Mouse (Mus musculus) ovary, postnatal 14 days (tissue): ENCODE data around the gene Nostrin.

Experiments used
- DNase-seq: peaks from one replicate; pipeline ENCODE4 v3.0.0; 2022; ENCODE audit warnings: low spot score

The Nostrin gene

GRCm38 (mm10) chr2:69205185-69205584, 69.6 kb downstream of the Nostrin start:
- DNase-seq, result no peak

DNA sequence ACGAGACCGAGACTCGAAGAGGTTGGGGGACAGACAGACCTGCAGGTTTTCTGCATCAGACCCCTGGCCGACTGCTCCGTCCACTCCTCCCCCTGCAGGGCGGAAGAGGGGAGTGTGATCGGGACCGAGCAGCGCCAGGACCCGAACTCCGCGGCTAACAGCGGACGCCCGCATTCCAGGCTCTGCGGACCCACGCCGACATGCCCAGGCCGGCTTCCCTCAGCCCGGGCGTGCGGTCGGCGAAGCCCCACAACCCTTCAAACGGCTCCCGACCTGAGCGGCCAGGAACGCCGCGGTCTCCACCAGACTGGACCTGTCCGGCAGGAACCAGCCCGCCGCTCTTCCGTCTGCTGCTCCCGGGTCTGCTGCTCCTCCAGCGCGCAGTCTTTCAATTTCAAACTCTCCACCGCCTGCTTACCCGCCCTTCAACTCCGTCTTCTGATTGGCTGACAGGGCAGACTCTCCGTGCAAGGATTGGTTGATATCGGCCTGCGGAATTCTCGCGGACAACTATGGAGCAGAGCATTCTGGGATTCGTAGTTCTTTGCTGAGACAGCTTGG, 70.3 kb downstream of the Nostrin start, which contains the start of gene Spc25:
Gene Spc25, minus strand, starts transcription at position 404 of the 561 bp plus-strand sequence.
- peak; percentile 72 for DNase-seq

GRCm38 (mm10) chr2:69206523-69206922, 70.9 kb downstream of the Nostrin start:
- DNase-seq, result no peak

DNA sequence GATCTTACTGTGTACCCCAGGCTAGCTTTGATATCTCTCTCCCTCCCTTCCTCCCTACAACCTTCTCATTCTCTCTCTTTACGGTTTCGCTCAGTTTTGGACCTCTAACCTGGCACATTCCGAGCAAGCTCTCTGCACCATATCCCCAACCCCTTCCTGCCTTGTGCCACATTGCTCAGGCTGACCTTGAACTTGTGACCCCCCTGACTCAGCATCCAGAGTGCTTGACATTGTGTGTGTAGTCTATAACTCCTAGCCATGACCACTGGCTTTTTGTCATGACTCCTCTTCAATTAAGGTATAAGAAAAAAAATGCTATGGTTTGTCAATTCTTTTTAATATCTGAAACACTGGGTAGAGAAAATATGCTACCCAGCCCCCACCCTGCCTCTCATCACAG, 74.1 kb downstream of the Nostrin start:
- no peak for DNase-seq

GRCm38 (mm10) chr2:69210773-69211172, 75.2 kb downstream of the Nostrin start, which contains the start of gene G6pc2:
G6pc2 (plus strand) TSS chr2:69211073.
- no peak for DNase-seq

DNA sequence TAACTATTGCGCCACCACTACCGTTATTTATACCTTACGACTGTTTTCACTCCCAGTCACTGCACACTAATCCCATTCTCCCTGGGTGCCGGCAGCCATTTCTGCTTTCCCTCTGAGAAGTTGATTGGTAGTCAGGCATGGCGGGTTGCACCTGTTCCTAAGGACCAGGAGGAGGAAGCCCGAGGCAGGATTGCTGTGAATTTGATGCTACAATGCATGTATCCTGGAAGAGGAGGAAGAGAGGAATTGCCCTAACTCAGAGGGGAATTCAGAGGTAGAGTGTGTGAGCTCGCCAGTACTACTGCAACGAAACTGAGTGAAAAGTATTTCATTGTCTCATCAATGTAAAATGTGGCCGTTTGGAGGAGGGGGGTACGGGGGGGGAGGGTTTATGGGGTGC, 77.1 kb downstream of the Nostrin start:
- no peak for DNase-seq

DNA sequence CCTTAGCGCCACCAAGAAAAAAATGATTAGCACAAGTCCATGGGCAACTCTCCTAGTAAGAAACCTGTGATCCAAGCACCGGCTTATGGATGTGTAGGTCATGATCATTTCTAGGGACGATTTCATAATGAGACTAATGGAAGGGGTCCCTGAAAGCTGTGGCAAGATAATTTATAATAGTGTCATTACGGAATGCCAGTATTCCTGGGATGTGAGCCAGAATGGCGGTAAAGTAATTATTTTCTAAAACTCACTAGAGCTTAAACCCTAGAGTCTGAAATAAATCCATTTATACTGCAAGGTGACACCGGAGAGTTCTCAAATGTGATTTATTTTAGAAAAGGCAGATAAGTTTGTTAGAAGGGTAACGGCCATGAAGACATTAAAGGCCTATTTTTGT, 79.6 kb downstream of the Nostrin start:
- no peak for DNase-seq

GRCm38 (mm10) chr2:69221868-69222416, 86.3 kb downstream of the Nostrin start:
- no peak for DNase-seq

- no peak for DNase-seq
Observed at GRCm38 (mm10) chr2:69222815-69223214, 87.2 kb downstream of the Nostrin start.

DNA sequence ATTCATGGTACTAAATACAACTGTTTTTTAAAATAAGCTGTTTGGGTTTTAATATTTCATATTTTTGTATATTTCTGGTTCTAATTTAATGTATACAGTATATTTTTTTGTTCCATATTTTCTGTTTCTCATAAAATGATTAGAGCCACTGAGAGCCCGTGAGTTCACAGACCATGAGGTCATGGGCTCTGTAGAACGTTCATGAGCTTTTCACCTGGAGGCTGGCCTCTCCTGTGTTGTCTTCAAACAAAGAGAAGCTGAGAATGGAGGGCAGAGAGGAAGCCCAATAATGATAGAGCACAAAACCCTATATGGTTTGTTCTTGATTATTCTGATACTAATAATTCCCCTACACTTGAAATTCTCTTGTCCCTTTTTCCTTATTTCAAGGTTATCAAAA, 89.1 kb downstream of the Nostrin start:
- DNase-seq, result no peak

- DNase-seq, result no peak
Observed at GRCm38 (mm10) chr2:69226876-69227275, 91.3 kb downstream of the Nostrin start.

DNA sequence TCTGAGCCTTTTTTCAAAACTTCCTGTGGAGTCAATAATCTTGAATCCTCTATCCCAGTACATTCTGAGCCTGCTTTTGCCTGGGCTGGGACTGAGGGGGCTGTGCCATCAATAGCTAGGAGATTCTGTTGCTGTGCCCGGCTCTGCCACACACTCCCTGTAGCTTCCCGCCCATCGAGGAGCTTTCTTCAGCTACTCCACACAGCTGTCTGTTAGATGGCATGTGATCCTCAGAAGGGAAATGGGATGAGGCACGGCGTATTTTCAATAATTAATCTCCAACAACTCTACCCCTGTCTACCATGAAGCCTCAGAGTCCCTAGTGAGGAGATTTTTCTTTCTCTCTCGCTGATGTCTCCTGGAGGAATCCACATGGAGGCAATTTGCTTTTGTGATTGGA, 93.0 kb downstream of the Nostrin start:
- DNase-seq, result no peak

DNA sequence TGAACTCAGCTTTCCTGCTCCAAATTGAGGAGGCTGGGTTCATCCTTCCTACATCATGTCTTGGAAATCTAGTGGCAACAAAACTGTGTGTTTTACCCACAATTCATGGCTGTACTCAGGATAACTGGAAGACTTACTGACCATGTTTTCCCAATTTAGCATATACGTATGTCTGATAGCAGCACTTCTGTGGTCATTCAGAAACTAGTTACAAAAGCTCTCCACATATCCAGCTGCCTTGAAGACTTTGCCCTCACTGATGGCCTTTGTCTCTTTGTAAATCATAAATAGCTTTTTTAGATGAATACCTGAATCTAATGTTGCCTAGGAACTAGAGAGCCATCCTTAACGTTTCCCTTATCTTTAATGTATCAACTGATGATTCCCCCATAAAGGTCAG, 94.5 kb downstream of the Nostrin start:
- no peak for DNase-seq

- no peak for DNase-seq
Observed at GRCm38 (mm10) chr2:69232101-69232500, 96.5 kb downstream of the Nostrin start.

DNA sequence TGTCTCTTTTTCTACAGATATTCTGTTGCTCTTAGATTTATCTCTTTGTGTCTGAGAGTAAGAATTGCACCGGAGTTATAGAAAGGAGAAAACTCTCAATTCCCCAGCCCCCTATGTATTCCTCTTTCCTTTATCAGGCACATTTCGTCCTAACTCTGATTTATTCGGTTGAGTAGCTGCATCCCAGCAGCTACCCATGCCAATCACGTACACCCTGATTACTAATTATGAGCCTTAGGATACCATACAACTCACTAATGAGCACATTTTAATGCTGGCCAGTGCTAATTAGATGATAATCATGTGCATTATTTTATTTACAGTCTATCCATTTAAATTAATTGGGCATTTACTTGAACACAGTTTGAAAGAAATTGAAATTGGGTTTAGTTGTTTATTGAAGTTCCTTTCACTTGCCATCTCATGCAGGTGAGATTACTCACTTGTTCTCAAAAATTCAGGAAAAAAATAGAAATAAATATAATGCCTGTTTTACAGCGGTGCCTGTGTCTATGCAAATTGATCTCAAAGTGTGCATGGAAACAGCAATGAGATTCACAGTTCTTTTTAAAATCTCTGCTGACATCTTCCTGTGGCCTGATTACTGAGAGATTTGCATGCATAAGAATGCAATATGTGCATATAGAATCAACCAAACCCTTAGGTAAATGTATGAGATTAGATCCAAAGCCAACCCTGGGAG, 99.5 kb downstream of the Nostrin start:
- DNase-seq, result no peak
